Mouse (Mus musculus): ENCODE data around the gene Kdm1a. TPM values are rescaled to one million over a fixed set of nuclear protein-coding genes. Genes with fewer than 3 reads are reported as not detected.

Gene Kdm1a
- polyA plus RNA-seq, 1 experiment from 2014 or later: 111 TPM

GRCm38 (mm10) chr4:136512905-136513304 lies 89.6 kb downstream of the Kdm1a start:
- Histone ChIP-seq H3K36me3 (replicated peaks) (no peaks in the 10 kb centered on the region), H3K9me3 (no peaks in the 10 kb centered on the region), H3K4me1 (peaks cover 10% of the 10 kb centered on the region; the same call in 1 of the 2 replicates), H3K27ac (no peak overlapping the region), H3K9ac (no peak overlapping the region), H3K27me3 (no peaks in the 10 kb centered on the region), H3K4me2 (no peak overlapping the region), H3K4me3 (replicated peaks) (no peak overlapping the region)
- ATAC-seq (ENCODE audit: low FRiP score): no peak

GRCm38 (mm10) chr4:136511708-136512107 lies 90.8 kb downstream of the Kdm1a start:
- Histone ChIP-seq H3K27me3 (no peaks in the 10 kb centered on the region), H3K4me1 (peaks cover 10% of the 10 kb centered on the region; the same call in 1 of the 2 replicates), H3K9me3 (no peaks in the 10 kb centered on the region), H3K36me3 (replicated peaks) (no peaks in the 10 kb centered on the region), H3K9ac (no peak overlapping the region), H3K27ac (no peak overlapping the region), H3K4me2 (no peak overlapping the region), H3K4me3 (replicated peaks) (no peak overlapping the region)
- no peak for ATAC-seq (ENCODE audit: low FRiP score)
- 54% methylated on average over 4 of the region's 4 CpGs for WGBS

GRCm38 (mm10) chr4:136509857-136510256 lies 92.7 kb downstream of the Kdm1a start:
- Histone ChIP-seq H3K9ac (no peak overlapping the region), H3K4me3 (replicated peaks) (no peak overlapping the region), H3K27me3 (no peaks in the 10 kb centered on the region), H3K4me1 (0 out of 2 replicates have a peak, but pooled peaks cover 6% of the 10 kb centered on the region), H3K27ac (no peak overlapping the region), H3K9me3 (no peaks in the 10 kb centered on the region), H3K36me3 (replicated peaks) (no peaks in the 10 kb centered on the region), H3K4me2 (no peak overlapping the region)
- 86% methylated on average over 1 of the region's 1 CpGs for WGBS
- ATAC-seq (ENCODE audit: low FRiP score): no peak

- 70% methylated on average over 2 of the region's 2 CpGs for WGBS
- H3K36me3 ChIP-seq (replicated peaks): no peaks in the 10 kb centered on the region
- H3K27ac ChIP-seq: no peak overlapping the region
- H3K27me3 ChIP-seq: no peaks in the 10 kb centered on the region
- H3K9me3 ChIP-seq: no peaks in the 10 kb centered on the region
- no peaks in the 10 kb centered on the region; the same call in 1 of the 2 replicates for H3K4me1 ChIP-seq
- H3K9ac ChIP-seq: no peak overlapping the region
- H3K4me3 ChIP-seq (replicated peaks): no peak overlapping the region
- H3K4me2 ChIP-seq: no peak overlapping the region
- no peak for ATAC-seq (ENCODE audit: low FRiP score)
These were observed 96.9 kb downstream of the Kdm1a start for GRCm38 (mm10) chr4:136505426-136506215.

Small RNA genes within 50 kb of the gene (microRNA-seq; reads per million reads assigned to microRNA genes)
- gene Gm22180: not detected

Other genes starting within 250 kb of the Kdm1a start
- gene Htr1d, start 179.2 kb downstream of the Kdm1a start, polyA plus RNA-seq (2016; fragmentation: Nextera tagmentation; extraction: Ambion mirVana): 0.23 and 0.59 TPM in 2 replicates
- 0.18 TPM in 1 of 2 replicates, not detected in the other for gene 6030445D17Rik, start 140.5 kb downstream of the Kdm1a start, polyA plus RNA-seq (2016; fragmentation: Nextera tagmentation; extraction: Ambion mirVana)
- 83.6 and 101 TPM in 2 replicates for gene Luzp1, start 133.0 kb downstream of the Kdm1a start, polyA plus RNA-seq (2016; fragmentation: Nextera tagmentation; extraction: Ambion mirVana)
- gene Tex46, start 7.7 kb upstream of the Kdm1a start, polyA plus RNA-seq (2016; fragmentation: Nextera tagmentation; extraction: Ambion mirVana): not detected in 2 replicates
- gene Lactbl1, start 19.9 kb upstream of the Kdm1a start, polyA plus RNA-seq (2016; fragmentation: Nextera tagmentation; extraction: Ambion mirVana): 0.08 TPM in 1 of 2 replicates, not detected in the other
- gene Ephb2, start 233.3 kb upstream of the Kdm1a start, polyA plus RNA-seq (2016; fragmentation: Nextera tagmentation; extraction: Ambion mirVana): 20.3 and 30.2 TPM in 2 replicates